ENCODE assay signal across 13 mouse cellular contexts in genomic region chr11:98247325-98247724, GRCm38 (mm10). TPM values are rescaled to one million over a fixed set of nuclear protein-coding genes. Genes with fewer than 3 reads are reported as not detected.
DNase-seq lines count a peak whose midpoint lies in the region; ATAC-seq and TF ChIP-seq lines count a peak whose summit lies in the region.
"Had no signal": no experiment of that assay in that cellular context is flagged by ENCODE, and none has a peak within 500 bp of the region (broad histone marks: within the 10 kb centered on the region; RNA-seq: fewer than 3 reads in every experiment).

No protein-coding gene starts in this region.

- POLR2A ChIA-PET in Patski (lab: Charles Lee), result interaction anchor here (0.5 kb wide), 1 partner anchor 229 kb away, joined by 3 read pairs; no protein-coding TSS in a partner anchor

- CTCF ChIA-PET in Patski (lab: Charles Lee), result interaction anchor here (0.7 to 2.0 kb wide), 4 partner anchors 9 to 95 kb away, joined by 3 to 9 read pairs (median 5); no protein-coding TSS in a partner anchor

- in situ Hi-C loops in Patski (cut with MboI; ENCODE audit: low pct_unique_long_range_greater_than_20kb), result no loop called here

- peak; percentile 57 for TF ChIP-seq CTCF in left cerebral cortex, adult 2 months (IDR thresholded peaks at IDR 0.05)
- TF ChIP-seq CTCF in Patski (IDR thresholded peaks at IDR 0.05), result peak; percentile 39

- H3K4me3 ChIP-seq in left cerebral cortex, adult 2 months, result no peak overlapping the region
- H3K4me3 ChIP-seq: erythroblast, embryonic 14.5 days; megakaryocyte, embryonic 14.5 days had no signal

- no peak overlapping the region for H3K27ac ChIP-seq in left cerebral cortex, adult 2 months

- intact Hi-C loops in left cerebral cortex, adult 2 months (cut with DNase I), result loop anchor here (5.0 kb wide), 1 partner anchor 210 kb away; no protein-coding TSS in a partner anchor
- intact Hi-C loops in left cerebral cortex, postnatal 14 days (cut with DNase I), result loop anchor here (5.0 kb wide), 1 partner anchor 35 kb away; no protein-coding TSS in a partner anchor

- ATAC-seq in Patski, result no peak
- ATAC-seq in erythroid progenitor cell, adult 5-6 weeks (replicated peaks; ENCODE audit: low FRiP score, poor library complexity, severe bottlenecking), result no peak

- DNase-seq in cerebellum, postnatal 14 days, result peak; percentile 18 to 24
- DNase-seq in cerebellum, adult 9-11 months, result no peak
- DNase-seq in left cerebral cortex, adult 2 months (ENCODE audit: extremely low spot score in 1 of 2, low spot score in 2 of 2), result no peak
- DNase-seq in left cerebral cortex, postnatal 14 days (ENCODE audit: low spot score in 2 of 2), result no peak
- peak; percentile 23 for DNase-seq in 3T3-L1 (ENCODE audit: low read depth, low spot score)
- no peak for DNase-seq in Patski (ENCODE audit: low read depth, low spot score)
- DNase-seq in urinary bladder, postnatal 25 days (ENCODE audit: low spot score), result no peak
- DNase-seq: adrenal gland, postnatal 36 days; cerebellum, adult 11 months; kidney, adult 18-20 months had no signal

- no peaks in the 10 kb centered on the region for H3K27me3 ChIP-seq in Patski
- H3K27me3 ChIP-seq: megakaryocyte, embryonic 14.5 days had no signal

RNA-seq across cellular contexts. Expression of gene Cdk12, which starts 44.5 kb away (rescaled TPM):
- 10 to 100 TPM; 40.0 to 40.3 TPM for total RNA-seq in left cerebral cortex, adult 2 months (2021)
- total RNA-seq in left cerebral cortex, postnatal 14 days (2021), result 10 to 100 TPM; 34.2 to 34.8 TPM
- 24.8 TPM for polyA plus RNA-seq in Patski (2021)
- 58.0 and 63.3 TPM in 2 replicates for total RNA-seq in erythroid progenitor cell, adult 5-6 weeks (2015; ENCODE audit: low replicate concordance)
- 61.8 and 66.0 TPM in 2 replicates for total RNA-seq in erythroid progenitor cell, adult 5-6 weeks (2017; ENCODE audit: low replicate concordance)

RNA-seq across cellular contexts. Expression of gene Med1, which starts 54.2 kb away (rescaled TPM):
- total RNA-seq in left cerebral cortex, adult 2 months (2021), result 10 to 100 TPM; 54.9 to 55.1 TPM
- total RNA-seq in left cerebral cortex, postnatal 14 days (2021), result 10 to 100 TPM; 46.9 to 52.8 TPM
- 23.9 TPM for polyA plus RNA-seq in Patski (2021)
- 46.9 and 62.9 TPM in 2 replicates for total RNA-seq in erythroid progenitor cell, adult 5-6 weeks (2015; ENCODE audit: low replicate concordance)
- total RNA-seq in erythroid progenitor cell, adult 5-6 weeks (2017; ENCODE audit: low replicate concordance), result 29.0 and 35.2 TPM in 2 replicates

Comparison
In these comparisons a context has a peak if more than half of its experiments do, and no peak if none do; other contexts are left out.
1. DNase-seq: peak in cerebellum, postnatal 14 days (2 of 2) and 3T3-L1 (single experiment); none in cerebellum, adult 9-11 months (single experiment), left cerebral cortex, adult 2 months (0 of 2), left cerebral cortex, postnatal 14 days (0 of 2), Patski (single experiment) and urinary bladder, postnatal 25 days (single experiment).